Mouse (Mus musculus) stomach, postnatal 0 days (tissue): ENCODE measurements around the gene Cbs.

Experiments used
- CTCF ChIP-seq: IDR thresholded peaks from 2 replicates; pipeline ENCODE4 v1.5.1; 2016; ENCODE audit warnings: antibody characterized with exemption, low read depth, mild to moderate bottlenecking, moderate library complexity
- EP300 ChIP-seq: optimal IDR thresholded peaks from 2 replicates; pipeline ENCODE3; 2016; ENCODE audit warnings: antibody characterized with exemption

DNA sequence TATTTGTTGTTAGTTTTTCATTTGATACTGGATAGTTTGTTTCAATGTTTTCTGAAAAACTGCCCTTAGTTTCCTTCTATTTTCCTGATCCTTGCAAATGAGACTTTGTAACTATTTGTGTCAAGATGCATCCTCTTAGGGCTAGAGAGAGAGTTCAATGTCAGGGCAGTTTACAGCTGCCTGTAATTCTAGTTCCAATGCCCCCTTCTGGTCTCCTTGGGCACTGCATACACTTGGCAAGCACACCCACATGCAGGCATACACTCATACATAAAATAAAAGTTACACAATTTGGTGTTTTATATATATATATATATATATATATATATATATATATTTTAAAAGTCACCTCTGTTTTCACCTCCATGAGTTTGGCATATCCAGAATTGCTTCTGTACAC is 25.8 kb upstream of the Cbs start:
- TF ChIP-seq CTCF (peak; percentile 43), EP300 (no peak)
